Mouse (Mus musculus) limb, embryonic 14.5 days (tissue): ENCODE results near the gene Heatr9. TPM values are rescaled to one million over a fixed set of nuclear protein-coding genes. Genes with fewer than 3 reads are reported as not detected.

ENCODE experiments used
- ATAC-seq: fragments of 200-750 bp; cut with Nextera tagmentation; 2 replicates; pipeline ENCODE4 v1.8.0; 2017; ENCODE audit warnings: low read depth, moderate number of reproducible peaks, moderate TSS enrichment; ENCODE audit not compliant: low FRiP score
- DNase-seq: peaks from one replicate; pipeline ENCODE4 v3.0.0-alpha.2; 2015; ENCODE audit warnings: low spot score
- H3K27ac ChIP-seq: fragments of 300-500 bp; sonication (generic); replicated peaks from 2 replicates; pipeline ENCODE4 v1.5.1; 2014; ENCODE audit warnings: low read depth, mild to moderate bottlenecking, low read length, moderate library complexity, mixed read lengths
- H3K27me3 ChIP-seq: fragments of 300-500 bp; sonication (generic); 2 replicates; pipeline ENCODE4 v1.6.1; 2014; ENCODE audit warnings: low read length, mixed read lengths; ENCODE audit not compliant: control insufficient read depth, insufficient read depth
- H3K36me3 ChIP-seq: fragments of 300-500 bp; sonication (generic); 2 replicates; pipeline ENCODE4 v1.6.1; 2014; ENCODE audit warnings: mild to moderate bottlenecking, low read length, moderate library complexity, mixed read lengths; ENCODE audit not compliant: control insufficient read depth, insufficient read depth
- H3K4me1 ChIP-seq: fragments of 300-500 bp; sonication (generic); 2 replicates; pipeline ENCODE4 v1.6.1; 2014; ENCODE audit warnings: antibody characterized with exemption, low read length, mixed read lengths; ENCODE audit not compliant: control insufficient read depth, insufficient read depth
- H3K4me2 ChIP-seq: fragments of 300-500 bp; sonication (generic); replicated peaks from 2 replicates; pipeline ENCODE4 v1.6.1; 2014; ENCODE audit warnings: low read depth, mild to moderate bottlenecking, low read length, moderate library complexity; ENCODE audit not compliant: severe bottlenecking
- H3K4me3 ChIP-seq: fragments of 300-500 bp; sonication (generic); replicated peaks from 2 replicates; pipeline ENCODE4 v1.5.1; 2014; ENCODE audit warnings: low read length
- H3K9ac ChIP-seq: fragments of 300-500 bp; sonication (generic); 2 replicates; pipeline ENCODE4 v1.6.1; 2014; ENCODE audit warnings: mild to moderate bottlenecking, low read depth, low read length, moderate library complexity; ENCODE audit not compliant: severe bottlenecking
- H3K9me3 ChIP-seq: fragments of 300-500 bp; sonication (generic); 2 replicates; pipeline ENCODE4 v1.6.1; 2016; ENCODE audit warnings: low read length; ENCODE audit not compliant: control insufficient read depth
- POLR2A ChIP-seq: fragments of 200-500 bp; IDR thresholded peaks from 2 replicates; pipeline ENCODE4 v1.8.0; 2012; ENCODE audit warnings: inconsistent platforms, mild to moderate bottlenecking, moderate library complexity, borderline replicate concordance; ENCODE audit not compliant: insufficient read depth, insufficient read length; ENCODE audit errors: extremely low read depth
- WGBS: fragments of 180-500 bp; shearing (Covaris S2); extraction: QIAGEN DNeasy Blood & Tissue Kit; methylation state at CpG from one replicate; pipeline ENCODE4 v1.1.7; 2014; 5-methylcytosine and 5-hydroxymethylcytosine counted together
- polyA plus RNA-seq, 2 experiments: library from polyadenylated mRNA; depleted of rRNA in 1 of 2; stranded (reverse) in 1 of 2; unstranded in 1 of 2; fragments of >200 nt; fragmentation: Nextera tagmentation in 1 of 2; extraction: Ambion mirVana in 1 of 2; gene quantifications; 2 replicates each; pipeline versions ENCODE4 v1.2.1 to v1.2.3; 2012 to 2014

Heatr9 gene
- polyA plus RNA-seq, 2 experiments: not detected

DNA sequence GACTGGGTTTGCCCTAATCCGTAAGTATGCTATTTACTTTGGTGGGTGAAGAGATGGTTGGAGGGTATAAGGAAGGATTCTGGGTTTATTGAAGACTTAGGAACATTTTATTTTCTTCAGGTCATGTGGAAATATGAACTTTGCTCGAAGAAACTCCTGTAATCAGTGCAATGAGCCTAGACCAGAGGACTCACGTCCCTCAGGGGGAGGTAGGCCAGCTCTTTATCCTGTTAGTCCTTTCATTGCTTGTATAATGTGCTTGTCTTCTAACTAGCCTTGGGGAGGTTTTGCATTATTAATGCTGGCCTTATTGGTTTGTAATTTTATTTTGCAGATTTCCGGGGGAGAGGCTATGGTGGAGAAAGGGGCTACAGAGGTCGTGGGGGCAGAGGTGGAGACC, 17.7 kb downstream of the Heatr9 start:
- no peak for ATAC-seq
- Histone ChIP-seq H3K9ac (no peak overlapping the region), H3K4me1 (no peaks in the 10 kb centered on the region), H3K27ac (no peak overlapping the region), H3K9me3 (no peaks in the 10 kb centered on the region), H3K4me3 (no peak overlapping the region), H3K36me3 (peaks cover 76% of the 10 kb centered on the region), H3K27me3 (no peaks in the 10 kb centered on the region), H3K4me2 (no peak overlapping the region)
- WGBS: 92% methylated on average over 5 of the region's 5 CpGs
- TF ChIP-seq POLR2A: no peak
- no peak for DNase-seq

GRCm38 (mm10) chr11:83495571-83495970, 26.4 kb downstream of the Heatr9 start:
- H3K9ac ChIP-seq: no peak overlapping the region
- H3K27ac ChIP-seq: no peak overlapping the region
- DNase-seq (no peak), ATAC-seq (no peak)
- peaks cover 42% of the 10 kb centered on the region for H3K36me3 ChIP-seq
- no peak for TF ChIP-seq POLR2A
- no peak overlapping the region for H3K4me2 ChIP-seq
- no peak overlapping the region for H3K4me3 ChIP-seq
- H3K4me1 ChIP-seq: no peaks in the 10 kb centered on the region
- no peaks in the 10 kb centered on the region for H3K27me3 ChIP-seq
- H3K9me3 ChIP-seq: no peaks in the 10 kb centered on the region
- 89% methylated on average over 2 of the region's 2 CpGs for WGBS

DNA sequence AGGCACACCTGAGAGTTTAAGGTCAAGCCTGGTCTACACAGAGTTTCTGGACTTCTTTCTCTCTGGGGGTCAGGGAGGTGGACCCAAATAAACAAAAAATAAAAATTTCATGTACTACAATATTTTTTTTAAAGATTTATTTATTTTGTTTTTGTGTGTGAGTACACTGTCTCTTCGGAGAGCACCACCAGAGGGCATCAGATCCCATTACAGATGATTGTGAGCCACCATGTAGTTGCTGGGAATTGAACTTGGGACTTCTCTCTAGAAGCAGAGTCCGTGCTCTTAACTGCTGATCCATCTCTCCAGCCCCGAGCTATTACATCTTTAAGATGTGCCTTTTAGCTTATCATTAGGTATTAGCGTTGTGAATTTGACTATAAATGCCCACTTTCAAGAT, 30.5 kb downstream of the Heatr9 start:
- WGBS: 88% methylated on average over 4 of the region's 4 CpGs
- no peak for ATAC-seq

GRCm38 (mm10) chr11:83473235-83474016, 48.5 kb downstream of the Heatr9 start:
- ATAC-seq: peak; percentile 84
- Histone ChIP-seq H3K36me3 (peaks cover 8% of the 10 kb centered on the region), H3K9ac (peak overlapping the region; percentile 81), H3K4me1 (peaks cover 13% of the 10 kb centered on the region), H3K27me3 (no peaks in the 10 kb centered on the region), H3K27ac (peak overlapping the region; percentile 92), H3K4me3 (peak overlapping the region; percentile 86), H3K4me2 (peak overlapping the region; percentile 80), H3K9me3 (no peaks in the 10 kb centered on the region)
- no peak for TF ChIP-seq POLR2A
- under 1% methylated on average over 29 of the region's 52 CpGs for WGBS
- DNase-seq: peak; percentile 48

More for the DNA sequence above, 30.5 kb downstream of the Heatr9 start:
- no peak for TF ChIP-seq POLR2A
- H3K9me3 ChIP-seq: no peaks in the 10 kb centered on the region
- H3K27ac ChIP-seq: no peak overlapping the region
- DNase-seq: no peak
- H3K27me3 ChIP-seq: no peaks in the 10 kb centered on the region
- no peak overlapping the region for H3K9ac ChIP-seq
- no peak overlapping the region for H3K4me2 ChIP-seq
- H3K4me1 ChIP-seq: no peaks in the 10 kb centered on the region
- H3K36me3 ChIP-seq: peaks cover 50% of the 10 kb centered on the region
- H3K4me3 ChIP-seq: no peak overlapping the region

DNA sequence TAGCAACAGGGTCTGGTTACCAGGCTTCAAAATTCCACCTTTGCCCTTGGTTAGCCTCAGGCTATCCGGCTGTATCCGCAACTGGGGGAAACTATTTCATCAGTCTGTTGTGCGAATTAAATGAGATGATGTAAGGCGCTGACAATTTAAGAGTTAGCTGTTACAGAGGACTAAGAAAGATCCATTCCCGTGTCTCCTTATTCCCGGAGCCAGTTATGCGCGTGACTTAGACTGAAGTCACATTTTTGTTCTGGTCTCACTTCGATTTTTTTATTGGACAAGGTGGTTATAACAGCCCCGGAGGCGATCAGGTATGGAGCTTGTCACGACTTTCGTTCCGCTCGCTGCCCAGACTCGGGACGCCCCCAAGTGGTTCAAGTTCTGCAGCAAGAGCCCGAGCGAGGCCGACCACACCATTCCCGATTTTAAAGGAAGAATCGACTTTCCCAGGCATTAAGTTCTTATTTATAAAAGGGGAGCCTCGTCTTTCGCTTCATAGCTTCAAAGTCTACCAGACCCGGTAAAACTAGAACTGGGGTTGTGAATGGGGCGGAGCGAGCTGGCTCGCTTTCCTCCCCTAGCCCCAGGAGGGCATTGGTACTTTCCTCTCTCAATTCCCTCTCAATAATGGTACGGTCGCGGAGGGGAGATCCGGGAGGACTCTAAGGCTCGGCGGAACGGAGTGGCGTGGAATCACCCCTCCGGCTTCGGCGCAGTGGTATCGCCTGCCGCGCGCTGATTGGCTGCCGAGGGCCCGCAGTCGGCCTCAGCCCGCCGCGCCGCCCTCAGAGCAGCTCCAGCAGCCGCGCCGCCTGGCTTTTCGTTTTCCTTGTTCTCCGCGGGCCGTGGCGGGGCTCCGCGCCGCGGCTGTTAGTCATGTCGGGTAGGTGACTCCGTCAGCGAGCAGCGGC, 49.4 kb downstream of the Heatr9 start, which contains the start of gene Taf15:
Taf15 (plus strand) TSS at position 763 of the 911 bp plus-strand sequence.
- DNase-seq (peak; percentile 97), ATAC-seq (peak; percentile 98)
- peak within 1 kb of the TSS; percentile 92 for H3K27ac ChIP-seq
- H3K9me3 ChIP-seq: no peaks in the 10 kb centered on the region
- no peaks in the 10 kb centered on the region for H3K27me3 ChIP-seq
- H3K4me1 ChIP-seq: peaks cover 13% of the 10 kb centered on the region
- peak within 1 kb of the TSS; percentile 80 for H3K4me2 ChIP-seq
- peak within 1 kb of the TSS; percentile 86 for H3K4me3 ChIP-seq
- TF ChIP-seq POLR2A: peak; percentile 82; the same call in 1 of the 2 replicates
- peaks cover 4% of the 10 kb centered on the region for H3K36me3 ChIP-seq
- peak within 1 kb of the TSS; percentile 81 for H3K9ac ChIP-seq
- 1% methylated on average over 58 of the region's 66 CpGs for WGBS
